Mouse (Mus musculus) layer of hippocampus, adult 6 months (tissue): ENCODE data around the gene Speer4a. TPM values are rescaled to one million over a fixed set of nuclear protein-coding genes. Genes with fewer than 3 reads are reported as not detected.

Experiments used
- long read RNA-seq, 2 experiments: library from polyadenylated mRNA; unstranded; transcript quantifications; one replicate each; pipeline ENCODE4 v2.0.0; 2019 to 2020
- polyA plus RNA-seq: library from polyadenylated mRNA; unstranded; fragments of <200 nt; fragmentation: Nextera tagmentation; gene quantifications from 2 replicates; pipeline ENCODE4 v1.2.3, GENCODE M21; 2021

Gene Speer4a
- polyA plus RNA-seq, result 0.08 TPM in 1 of 2 replicates, not detected in the other
- long read RNA-seq, experiment 1, result 0 reads
- long read RNA-seq, experiment 2, result 0 reads

GRCm38 (mm10) chr5:26039458-26039857 is at the start of gene Speer4a:
Speer4a (minus strand) TSS chr5:26039558.

GRCm38 (mm10) chr5:26058481-26058880 is 19.1 kb upstream of the Speer4a start, which contains the start of gene Gm7347:
Gm7347 (minus strand) TSS chr5:26058581.

GRCm38 (mm10) chr5:26022816-26023215 is 16.5 kb downstream of the Speer4a start, which contains the start of gene Gm5862:
Gm5862 (minus strand) TSS chr5:26022916.

GRCm38 (mm10) chr5:26004698-26005097 is 34.7 kb downstream of the Speer4a start, which contains the start of gene Gm1979:
Gm1979 (minus strand) TSS chr5:26004798.

GRCm38 (mm10) chr5:25988550-25988949 is 50.8 kb downstream of the Speer4a start, which contains the start of gene Gm21698:
Gm21698 (minus strand) TSS chr5:25988650.

Other genes starting within 250 kb of the Speer4a start
- gene Gm21663, start 97.2 kb downstream of the Speer4a start, polyA plus RNA-seq, result not detected in 2 replicates
- 0.06 and 0.14 TPM in 2 replicates for gene Gm21671, start 85.1 kb downstream of the Speer4a start, polyA plus RNA-seq
- 0.10 TPM in 1 of 2 replicates, not detected in the other for gene Gm21680, start 66.9 kb downstream of the Speer4a start, polyA plus RNA-seq
- 0.08 and 0.09 TPM in 2 replicates for gene Gm21698, start 50.9 kb downstream of the Speer4a start, polyA plus RNA-seq
- 0.09 TPM in 2 replicates for gene Gm1979, start 34.8 kb downstream of the Speer4a start, polyA plus RNA-seq
- gene Gm5862, start 16.6 kb downstream of the Speer4a start, polyA plus RNA-seq, result not detected in 2 replicates
- gene Gm7347, start 19.0 kb upstream of the Speer4a start, polyA plus RNA-seq, result not detected in 2 replicates
- gene Gm10471, start 49.7 kb upstream of the Speer4a start, polyA plus RNA-seq, result 0.05 TPM in 1 of 2 replicates, not detected in the other
- not detected in 2 replicates for gene 5031410I06Rik, start 65.8 kb upstream of the Speer4a start, polyA plus RNA-seq
- not detected in 2 replicates for gene Gm10220, start 81.9 kb upstream of the Speer4a start, polyA plus RNA-seq
- gene Gm7361, start 218.1 kb upstream of the Speer4a start, polyA plus RNA-seq, result 0.10 TPM in 1 of 2 replicates, not detected in the other